Mouse (Mus musculus) B cell, adult 2 months (primary cell): ENCODE data around the gene Map2k6.

ENCODE experiments used
- DNase-seq, 2 experiments: peaks; one replicate each; pipeline ENCODE4 v3.0.0; 2022

Map2k6 gene

DNA sequence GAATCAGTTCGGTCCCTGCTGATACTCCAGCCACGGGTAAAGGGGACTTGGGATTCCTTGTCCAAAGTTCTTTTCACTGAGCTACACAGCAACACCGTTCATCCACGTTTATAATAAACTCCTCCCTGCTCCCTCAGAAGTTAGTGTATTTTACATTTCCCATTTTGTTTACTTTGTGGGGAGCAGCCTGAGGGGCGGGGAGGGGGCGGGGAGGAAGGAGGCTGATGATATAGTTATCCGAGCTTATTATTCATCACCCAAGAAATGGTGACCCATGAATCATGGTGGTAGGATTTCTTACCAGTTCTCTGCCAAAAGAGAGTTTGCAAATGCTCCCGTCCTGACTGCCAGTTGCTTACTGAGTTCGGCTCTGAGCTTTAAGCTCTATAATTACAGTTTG lies 6.7 kb downstream of the Map2k6 start:
- DNase-seq, result no peak

GRCm38 (mm10) chr11:110409131-110409530 lies 10.2 kb downstream of the Map2k6 start:
- no peak for DNase-seq

DNA sequence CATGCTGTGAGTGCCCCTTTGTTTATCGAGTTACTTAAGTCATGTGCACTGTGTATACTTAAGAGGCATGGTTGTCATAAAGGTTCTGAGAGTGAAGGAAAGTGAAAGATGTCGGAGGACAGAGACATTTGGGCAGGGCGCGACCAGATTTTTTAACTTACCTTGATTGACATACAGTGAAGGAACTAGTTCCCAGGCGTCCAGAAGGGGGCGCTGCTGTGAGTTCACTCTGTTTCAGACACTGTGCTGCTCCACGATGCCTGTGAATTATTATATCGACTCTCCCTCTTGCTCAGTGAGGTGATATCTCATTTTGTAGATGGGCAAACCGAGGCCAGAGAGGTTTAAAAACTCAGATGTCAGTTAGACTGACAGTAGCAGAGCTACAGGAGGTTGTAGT lies 10.9 kb downstream of the Map2k6 start:
- peak; percentile 83 for DNase-seq

GRCm38 (mm10) chr11:110411596-110411995 lies 12.7 kb downstream of the Map2k6 start:
- DNase-seq, result no peak

GRCm38 (mm10) chr11:110414263-110414662 lies 15.3 kb downstream of the Map2k6 start:
- no peak for DNase-seq

- DNase-seq, result no peak
Observed at GRCm38 (mm10) chr11:110416691-110417090, 17.8 kb downstream of the Map2k6 start.

- no peak for DNase-seq
Observed at GRCm38 (mm10) chr11:110420463-110420862, 21.5 kb downstream of the Map2k6 start.

GRCm38 (mm10) chr11:110426572-110427145 lies 27.7 kb downstream of the Map2k6 start:
- peak; percentile 34 to 38 for DNase-seq

- peak; percentile 49 to 50 for DNase-seq
Observed at GRCm38 (mm10) chr11:110427159-110427561, 28.2 kb downstream of the Map2k6 start.

DNA sequence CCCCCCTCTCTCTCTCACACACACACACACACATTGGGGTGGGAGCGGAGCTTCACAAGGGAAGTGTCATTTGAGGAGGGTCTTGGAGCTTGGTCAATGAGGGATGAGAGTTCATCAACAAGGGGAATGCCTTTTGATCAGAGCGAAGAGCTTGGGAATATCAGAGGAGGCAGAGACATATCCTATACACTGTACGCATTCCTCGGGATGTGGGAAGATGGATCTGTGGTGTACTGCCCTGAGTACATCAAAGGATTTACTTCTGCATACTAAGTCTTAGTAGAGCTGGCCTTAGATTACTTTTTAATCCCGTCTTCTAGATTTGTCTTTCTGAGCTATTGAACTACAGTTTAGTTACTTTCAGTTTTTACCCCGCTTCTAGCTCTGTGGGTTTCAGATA lies 30.1 kb downstream of the Map2k6 start:
- no peak for DNase-seq

DNA sequence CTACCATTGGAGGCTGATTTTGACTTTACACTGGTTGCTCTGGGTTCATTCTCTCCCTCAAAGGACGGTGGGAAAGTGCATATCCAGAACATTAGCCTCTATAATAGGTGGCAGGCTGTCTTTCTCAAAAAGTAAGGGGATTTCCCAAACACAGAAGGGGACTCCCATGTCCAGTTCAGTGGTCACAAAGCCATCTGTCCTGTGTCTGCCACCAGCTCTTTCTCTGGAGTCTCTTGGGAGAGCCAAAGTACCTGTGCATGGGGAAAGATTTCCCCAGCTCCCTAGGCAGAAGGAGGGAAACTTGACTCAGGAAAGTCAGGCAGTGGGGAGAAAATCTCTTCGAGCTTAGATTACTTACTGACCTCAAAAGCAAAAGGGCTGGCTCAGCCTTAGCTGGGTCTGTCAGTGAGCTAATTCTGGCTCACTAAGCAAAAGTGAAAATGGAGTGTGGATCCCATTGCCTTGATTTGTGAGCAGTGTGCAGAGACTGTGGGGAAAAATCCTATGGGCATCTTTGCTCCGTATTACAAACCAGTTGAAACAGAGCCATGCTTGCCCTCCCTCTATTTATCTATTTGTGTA lies 31.0 kb downstream of the Map2k6 start:
- DNase-seq, result peak in 1 of 2 experiments; percentile 17

GRCm38 (mm10) chr11:110435839-110436556 lies 37.1 kb downstream of the Map2k6 start:
- no peak for DNase-seq

DNA sequence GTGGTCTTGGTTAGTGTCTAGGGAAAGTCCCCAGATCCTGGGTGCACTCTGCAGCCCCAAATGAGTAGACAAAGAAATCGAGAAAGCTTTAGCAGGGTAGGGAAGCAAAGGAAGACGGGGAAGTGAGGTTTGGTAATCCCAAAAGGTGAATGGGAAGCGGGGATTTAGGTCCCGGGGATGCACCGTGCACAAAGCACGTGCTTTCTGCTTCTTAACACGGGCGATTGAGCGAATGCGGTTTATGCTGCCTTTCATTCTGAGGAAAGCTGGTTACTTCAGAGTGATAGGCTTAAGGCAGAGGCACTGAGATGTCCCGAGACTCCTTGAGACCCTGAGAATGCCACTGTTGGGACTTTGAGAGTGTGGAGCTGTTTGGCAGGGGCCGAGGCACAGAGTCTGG lies 38.1 kb downstream of the Map2k6 start:
- no peak for DNase-seq

GRCm38 (mm10) chr11:110438135-110438534 lies 39.2 kb downstream of the Map2k6 start:
- no peak for DNase-seq

DNA sequence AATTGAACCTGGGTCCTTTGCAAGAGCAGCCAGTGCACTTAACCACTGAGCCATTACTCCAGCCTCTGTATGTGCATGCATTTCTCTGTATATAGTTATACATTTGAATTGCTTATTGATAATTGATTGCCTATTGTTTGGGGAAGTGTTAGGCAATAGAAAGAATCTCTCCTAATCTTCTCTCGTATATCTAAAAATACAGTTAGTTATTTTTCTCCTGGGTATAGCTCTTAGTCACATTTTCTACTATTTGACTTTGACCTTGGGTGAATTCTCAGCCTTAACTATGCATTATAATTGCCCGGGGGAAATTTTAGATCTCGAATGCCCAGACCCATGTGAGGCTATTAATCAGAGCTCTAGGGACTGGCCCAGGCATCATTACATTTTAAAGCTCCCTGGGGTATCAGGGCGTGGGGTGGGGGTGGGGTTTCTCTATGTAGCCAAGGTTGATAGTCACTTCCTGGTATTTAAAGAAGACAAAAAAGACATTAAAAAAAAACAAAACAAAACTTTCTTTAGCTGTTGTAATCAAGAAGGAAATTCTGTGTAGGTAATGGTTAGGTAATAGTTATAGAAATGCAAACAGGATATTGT lies 39.9 kb downstream of the Map2k6 start:
- DNase-seq, result no peak

DNA sequence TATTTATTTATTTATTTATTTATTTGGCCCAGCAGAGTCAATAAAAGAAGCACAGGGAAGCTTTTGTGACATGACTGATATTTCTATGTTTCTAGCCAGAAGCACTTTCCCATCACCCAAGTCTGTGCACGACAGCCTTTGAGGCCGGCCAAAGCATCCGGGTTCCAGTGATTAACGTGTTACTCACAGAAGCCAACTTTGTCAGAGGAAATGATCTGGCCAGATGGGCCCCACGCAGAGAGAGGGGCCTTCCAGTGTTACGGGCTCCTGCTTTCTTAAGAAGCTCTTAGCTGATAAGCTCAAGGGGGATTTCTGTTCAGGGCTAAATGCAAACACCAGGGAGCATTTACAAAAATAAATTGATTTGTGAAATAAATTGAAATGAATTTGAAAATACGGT lies 40.4 kb downstream of the Map2k6 start:
- peak in 1 of 2 experiments; percentile 8 for DNase-seq

GRCm38 (mm10) chr11:110444576-110444975 lies 45.7 kb downstream of the Map2k6 start:
- no peak for DNase-seq

DNA sequence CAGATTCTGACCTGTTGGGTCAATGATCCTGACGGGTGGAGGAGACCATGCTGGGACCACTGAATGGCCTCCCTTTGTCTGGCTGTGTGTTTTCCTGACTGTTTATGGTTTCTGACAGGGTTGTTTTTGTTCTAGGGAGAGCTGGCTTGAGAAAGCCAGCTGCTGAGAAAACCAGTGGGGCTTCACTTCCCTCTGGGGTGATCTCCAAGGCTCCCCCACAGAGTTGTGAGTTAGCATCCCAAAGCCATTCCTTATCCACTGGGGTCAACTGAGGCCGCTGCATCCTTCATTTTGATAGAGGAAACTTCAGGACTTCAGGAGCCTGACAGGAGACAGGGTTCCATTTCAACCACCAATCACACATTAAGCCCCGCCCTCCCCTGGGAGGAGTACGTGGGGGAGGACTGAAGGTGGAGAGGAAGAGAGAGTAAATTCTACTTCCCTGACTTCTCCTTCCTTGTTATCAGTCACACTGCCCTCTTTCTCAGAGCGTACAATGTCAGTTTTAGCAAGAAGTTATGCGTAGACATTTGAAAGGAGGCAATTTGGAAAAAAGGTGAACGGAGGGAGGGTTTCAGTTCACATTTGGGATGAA lies 49.3 kb downstream of the Map2k6 start:
- DNase-seq, result peak; percentile 56 to 57

DNA sequence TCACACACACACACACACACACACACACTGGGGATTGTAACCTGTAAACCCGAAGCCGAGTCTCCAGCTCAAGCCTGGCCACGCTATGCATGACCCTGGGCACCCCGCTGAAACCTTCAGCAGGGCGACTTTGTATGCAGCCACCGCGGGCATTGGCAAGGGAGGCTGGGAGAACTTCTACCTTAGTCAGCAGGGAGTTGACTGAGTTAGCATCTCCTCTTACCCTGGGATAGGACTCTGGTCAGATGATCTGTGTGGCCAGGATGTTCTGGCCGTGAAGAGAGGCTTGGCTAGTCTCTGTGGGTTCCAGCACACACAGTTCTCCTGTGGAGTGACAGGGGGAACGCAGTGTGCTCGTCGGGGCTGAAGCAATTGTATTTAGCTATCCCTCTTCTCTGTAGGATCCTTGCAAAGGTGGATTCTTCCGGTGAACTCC lies 49.8 kb downstream of the Map2k6 start:
- no peak for DNase-seq

- no peak for DNase-seq
Observed at GRCm38 (mm10) chr11:110449183-110449582, 50.3 kb downstream of the Map2k6 start.

- no peak for DNase-seq
Observed at GRCm38 (mm10) chr11:110450091-110450757, 51.3 kb downstream of the Map2k6 start.

GRCm38 (mm10) chr11:110450758-110451121 lies 51.8 kb downstream of the Map2k6 start:
- no peak for DNase-seq

DNA sequence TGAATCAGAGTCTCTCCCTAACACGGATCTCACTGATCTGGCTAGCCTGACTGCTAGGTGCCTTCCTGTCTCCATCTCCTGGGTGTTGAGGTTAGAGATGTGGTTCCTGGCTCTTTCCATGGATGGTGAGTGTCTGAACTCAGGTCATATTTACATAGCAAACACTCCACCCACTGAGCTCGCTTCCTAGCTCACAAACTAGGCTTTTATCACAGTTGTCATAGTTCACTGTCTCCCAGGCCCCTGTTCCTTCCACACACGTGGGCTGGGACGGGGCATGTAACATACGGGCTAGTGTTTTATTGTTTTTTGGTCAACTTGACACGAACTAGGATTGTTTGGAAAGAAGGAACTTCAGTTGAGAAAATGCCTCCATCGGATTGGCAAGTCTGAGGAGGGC lies 52.7 kb downstream of the Map2k6 start:
- no peak for DNase-seq
